9 mouse cellular contexts compared by ENCODE assay signal in the genomic region with DNA sequence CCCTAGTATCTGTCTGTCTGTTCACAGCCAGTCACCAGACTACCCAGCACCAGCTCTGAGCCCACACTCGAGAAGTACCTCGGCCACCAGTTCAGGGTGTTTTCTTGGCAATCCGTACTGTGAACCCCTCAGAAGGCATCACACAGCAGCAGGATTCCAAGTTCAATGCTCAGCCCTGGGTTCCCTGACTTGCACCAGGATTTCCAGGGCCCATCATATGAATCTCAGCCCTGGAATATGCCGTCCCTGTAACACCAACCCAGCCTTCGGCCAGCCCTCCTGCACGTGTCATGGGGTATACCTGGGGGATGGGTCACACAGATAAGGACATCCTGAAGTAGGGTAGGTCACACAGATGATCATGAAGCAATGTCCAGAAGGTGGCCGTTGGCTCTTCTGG.
"Had no signal": no experiment of that assay in that cellular context is flagged by ENCODE, and none has a peak within 500 bp of the region (broad histone marks: within the 10 kb centered on the region; RNA-seq: fewer than 3 reads in every experiment).

No protein-coding gene starts in this region.

- H3K4me3 ChIP-seq: layer of hippocampus, adult 2 months; limb, embryonic 13.5 days; liver, embryonic 15.5 days; megakaryocyte, embryonic 14.5 days; midbrain, embryonic 12.5 days; neural tube, embryonic 12.5 days; stomach, embryonic 15.5 days had no signal

- H3K9me3 ChIP-seq: limb, embryonic 13.5 days; liver, embryonic 15.5 days; midbrain, embryonic 12.5 days; neural tube, embryonic 12.5 days; stomach, embryonic 15.5 days had no signal

- H3K4me1 ChIP-seq: limb, embryonic 13.5 days; liver, embryonic 15.5 days; midbrain, embryonic 12.5 days; neural tube, embryonic 12.5 days had no signal

- H3K4me2 ChIP-seq: limb, embryonic 13.5 days; liver, embryonic 11.5 days; liver, embryonic 15.5 days; midbrain, embryonic 12.5 days; neural tube, embryonic 12.5 days; stomach, embryonic 15.5 days had no signal

- H3K27ac ChIP-seq: layer of hippocampus, adult 2 months; limb, embryonic 13.5 days; liver, embryonic 15.5 days; macrophage; midbrain, embryonic 12.5 days; neural tube, embryonic 12.5 days; stomach, embryonic 15.5 days had no signal

- H3K27me3 ChIP-seq: neural tube, embryonic 12.5 days had no signal

- H3K36me3 ChIP-seq: limb, embryonic 13.5 days; liver, embryonic 15.5 days; midbrain, embryonic 12.5 days; neural tube, embryonic 12.5 days; stomach, embryonic 15.5 days had no signal

- H3K9ac ChIP-seq: limb, embryonic 13.5 days; liver, embryonic 15.5 days; midbrain, embryonic 12.5 days; neural tube, embryonic 12.5 days; stomach, embryonic 15.5 days had no signal
